Mouse (Mus musculus) gastrocnemius, postnatal 25 days (tissue): ENCODE measurements around the gene Trove2. TPM values are rescaled to one million over a fixed set of nuclear protein-coding genes. Genes with fewer than 3 reads are reported as not detected.
"Not testable (repeated sequence)": the region's sequence is repeated elsewhere in the genome, so short reads cannot be mapped to it uniquely, and the experiment has no call there.

ENCODE experiments used
- DNase-seq: peaks from one replicate; pipeline ENCODE4 v3.0.0; 2022
- total RNA-seq, 2 experiments: library from RNA; stranded (reverse); gene quantifications; 1 replicate in 1 of 2; 2 replicates in 1 of 2; pipeline ENCODE4 v1.2.3; 2021

The Trove2 gene
- total RNA-seq, 2 experiments from 2014 or later, result 2.5 to 3.1 TPM

DNA sequence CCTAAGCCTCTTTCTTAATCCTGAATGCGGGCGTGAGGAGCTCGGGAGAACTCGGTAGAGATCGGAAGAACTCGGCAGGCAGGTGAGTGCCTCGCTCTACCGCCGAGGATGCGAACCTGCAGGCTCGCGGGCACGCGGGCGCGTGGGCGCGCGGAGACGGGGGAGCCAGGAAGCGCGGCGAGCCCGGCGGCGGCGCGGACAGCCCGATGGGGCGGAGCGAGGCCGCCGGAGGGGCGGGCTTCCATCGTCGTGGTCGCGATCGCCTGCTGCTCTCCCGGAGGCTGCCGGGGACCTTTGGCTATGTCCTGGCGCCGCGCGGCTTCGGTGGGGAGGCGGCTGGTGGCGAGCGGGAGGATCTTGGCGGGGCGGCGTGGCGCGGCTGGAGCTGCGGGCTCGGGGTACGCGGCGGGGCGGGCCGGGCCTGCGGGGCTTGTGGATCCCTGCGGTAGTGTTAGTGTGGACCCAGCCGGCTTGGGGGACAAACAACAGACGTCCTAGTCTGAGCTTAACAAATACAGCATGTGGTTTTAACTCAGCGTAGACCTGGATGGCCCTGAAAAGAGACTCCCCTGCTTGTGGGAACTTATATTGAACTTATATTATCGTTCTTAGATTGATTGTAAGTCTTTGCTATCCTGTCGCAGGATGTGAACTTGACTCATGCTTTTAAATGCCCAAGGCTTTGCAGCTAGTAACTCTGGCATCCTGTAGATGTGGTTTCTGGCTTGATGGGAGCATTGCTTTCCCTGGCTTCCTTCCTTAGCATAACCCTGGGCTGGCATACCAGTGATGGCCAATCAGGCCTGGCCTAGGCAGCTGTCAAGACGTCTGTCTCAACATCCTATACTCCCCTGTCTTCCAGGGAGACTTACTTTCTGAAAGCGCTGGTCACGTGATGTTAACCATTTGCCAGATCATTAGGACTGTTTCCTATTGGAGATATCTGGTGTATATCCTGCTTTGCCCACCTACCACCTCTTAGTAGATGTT is 37.2 kb downstream of the Trove2 start:
- peak; percentile 84 for DNase-seq

DNA sequence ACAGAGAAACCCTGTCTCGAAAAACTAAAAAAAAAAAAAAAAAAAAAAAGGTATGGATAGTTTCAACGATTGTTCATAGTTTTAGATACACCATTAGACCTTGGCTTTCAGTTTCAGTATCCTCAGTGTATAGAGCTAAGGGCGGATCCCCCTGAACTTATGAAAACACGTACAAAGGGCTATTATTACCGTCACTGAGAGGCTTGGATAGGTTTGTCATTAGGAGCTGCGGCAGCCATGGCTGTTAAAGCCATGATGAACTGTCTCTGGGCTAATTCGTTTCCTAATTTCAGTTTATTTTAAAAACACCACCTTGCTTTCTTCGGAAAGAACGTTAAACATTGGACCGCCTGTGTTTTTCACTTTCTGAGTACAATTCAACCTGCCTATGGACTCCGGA is 38.1 kb downstream of the Trove2 start:
- DNase-seq, result no peak

DNA sequence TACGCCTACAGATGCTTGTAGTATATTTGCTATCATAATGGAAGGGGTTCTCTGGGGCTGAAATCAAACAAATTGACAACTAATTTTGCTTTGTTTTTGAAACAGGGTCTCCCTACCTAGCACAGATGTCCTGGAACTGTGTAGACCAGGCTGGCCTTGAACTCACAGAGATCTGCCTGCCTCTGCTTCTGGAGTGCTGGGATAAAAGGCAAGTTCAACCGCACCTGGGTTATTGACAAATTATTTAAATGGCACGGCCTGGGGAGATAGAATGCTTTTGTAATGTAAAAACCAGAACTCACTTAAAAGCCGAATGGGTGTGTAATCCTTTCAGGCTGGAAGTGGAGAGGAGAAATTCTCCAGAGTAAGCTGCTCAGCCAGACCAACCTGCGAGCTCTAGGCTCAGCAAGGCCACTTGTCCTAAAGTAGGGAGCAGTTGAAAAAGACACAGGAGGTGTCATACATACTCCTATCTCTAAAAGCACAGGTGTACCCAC is 42.9 kb downstream of the Trove2 start:
- DNase-seq, result no peak

DNA sequence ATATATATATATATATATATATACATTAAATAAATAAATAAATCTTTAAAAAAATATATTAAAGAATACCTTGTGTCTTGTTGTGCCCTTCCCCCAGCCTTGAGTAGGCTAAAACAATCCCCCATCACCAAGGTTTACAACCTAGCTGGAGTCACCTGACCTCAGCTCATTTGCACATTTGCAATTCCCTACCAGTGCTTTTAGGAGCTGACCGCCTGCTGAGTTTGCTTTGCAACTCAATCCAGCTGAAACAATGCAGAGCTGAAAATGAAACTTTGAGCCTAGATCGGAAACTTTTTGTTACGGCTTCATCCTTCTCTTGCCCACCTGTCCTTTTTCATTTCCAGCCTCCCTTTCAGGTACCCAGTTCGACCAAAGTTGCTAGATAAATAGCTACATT is 45.2 kb downstream of the Trove2 start:
- no peak for DNase-seq

DNA sequence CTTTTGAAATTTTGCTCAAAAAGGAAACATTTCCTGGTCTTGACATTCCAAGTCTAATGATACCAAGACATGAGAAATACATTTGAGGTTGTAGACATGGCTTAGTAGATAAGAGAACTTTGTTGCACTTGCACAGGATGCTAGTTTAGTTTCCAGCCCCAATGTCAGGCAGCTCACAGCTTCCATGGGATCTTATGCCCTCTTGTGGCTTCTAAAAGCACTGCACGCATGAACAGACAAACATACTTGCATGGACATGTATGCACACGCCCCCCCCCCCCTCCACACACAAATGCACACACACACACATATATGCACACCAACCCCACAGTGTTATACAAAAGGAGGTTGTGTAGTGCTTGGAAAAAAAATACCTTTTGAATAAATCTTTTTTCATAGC is 46.0 kb downstream of the Trove2 start:
- no peak for DNase-seq

DNA sequence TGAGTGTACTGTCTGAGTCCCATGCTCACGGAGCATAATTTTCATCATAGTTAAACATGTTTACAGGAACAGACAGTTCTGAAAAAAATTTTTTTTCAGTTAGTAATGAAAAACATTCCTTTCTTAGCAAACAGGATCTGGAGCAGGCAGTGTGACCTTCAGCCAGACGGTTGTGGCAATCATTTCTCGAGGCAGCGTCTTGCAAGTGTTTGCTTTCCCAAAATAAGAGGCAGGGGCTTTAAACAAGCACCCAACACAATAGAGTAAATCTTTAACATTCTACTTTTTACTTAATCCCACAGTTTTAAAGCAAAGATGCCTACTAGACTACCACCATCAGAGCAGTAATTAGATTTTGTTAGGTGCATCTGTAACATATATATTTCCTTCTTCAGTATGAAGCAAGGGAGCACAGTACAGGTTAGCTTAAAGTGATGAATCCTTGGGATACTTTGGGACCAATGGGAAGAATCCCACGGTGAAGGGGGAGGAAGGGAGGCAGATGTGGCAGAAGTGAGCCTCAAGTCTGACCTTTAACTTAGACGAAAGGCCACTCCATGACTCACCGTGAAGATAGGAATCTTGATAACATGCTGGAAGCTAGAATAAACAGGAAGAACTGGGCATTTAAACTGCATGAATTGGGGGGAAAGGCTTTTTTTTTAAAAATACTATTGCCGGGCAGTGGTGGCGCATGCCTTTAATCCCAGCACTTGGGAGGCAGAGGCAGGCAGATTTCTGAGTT is 49.0 kb downstream of the Trove2 start:
- no peak for DNase-seq

DNA sequence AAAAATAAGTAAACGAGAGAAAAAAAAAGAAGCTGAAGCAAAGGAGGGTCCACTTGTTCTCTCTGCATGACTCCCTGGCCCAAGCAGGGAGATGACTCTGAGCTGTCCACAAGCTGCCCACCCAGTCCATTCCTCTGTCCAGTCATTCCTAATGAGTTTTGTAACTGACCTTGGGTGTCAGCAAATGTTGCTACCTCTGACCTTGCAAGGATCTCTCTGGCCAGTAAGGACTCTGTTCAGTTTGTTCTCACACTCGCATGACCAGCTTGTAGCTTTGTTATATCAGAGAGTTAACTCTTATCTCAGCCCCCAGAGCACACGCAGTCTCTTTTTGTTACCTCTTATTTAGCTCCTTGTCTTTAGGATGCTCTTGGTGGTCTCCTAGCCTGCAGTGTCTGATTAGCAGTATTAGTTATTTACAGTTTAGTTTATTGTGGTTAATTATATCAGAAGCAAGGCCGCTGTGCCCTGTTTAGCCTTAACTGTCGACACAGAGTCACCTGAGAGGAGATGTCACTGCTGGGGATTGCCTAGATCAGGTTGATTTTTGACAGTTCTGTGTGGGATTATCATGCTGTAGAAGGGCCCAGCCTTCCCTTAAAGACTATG is 52.3 kb downstream of the Trove2 start:
- DNase-seq, result no peak

DNA sequence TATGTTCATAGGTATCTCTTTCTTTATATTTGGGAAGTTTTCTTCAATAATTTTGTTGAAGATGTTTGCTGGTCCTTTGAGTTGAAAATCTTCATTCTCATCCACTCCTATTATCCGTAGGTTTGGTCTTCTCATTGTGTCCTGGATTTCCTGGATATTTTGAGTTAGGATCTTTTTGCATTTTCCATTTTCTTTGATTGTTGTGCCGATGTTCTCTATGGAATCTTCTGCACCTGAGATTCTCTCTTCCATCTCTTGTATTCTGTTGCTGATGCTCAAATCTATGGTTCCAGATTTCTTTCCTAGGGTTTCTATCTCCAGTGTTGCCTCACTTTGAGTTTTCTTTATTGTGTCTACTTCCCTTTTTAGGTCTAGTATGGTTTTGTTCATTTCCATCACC is 60.8 kb downstream of the Trove2 start, which contains the start of gene Glrx2:
TSS of gene Glrx2 (plus strand) at position 301 of the 400 bp plus-strand sequence.
- not testable (repeated sequence) for DNase-seq

DNA sequence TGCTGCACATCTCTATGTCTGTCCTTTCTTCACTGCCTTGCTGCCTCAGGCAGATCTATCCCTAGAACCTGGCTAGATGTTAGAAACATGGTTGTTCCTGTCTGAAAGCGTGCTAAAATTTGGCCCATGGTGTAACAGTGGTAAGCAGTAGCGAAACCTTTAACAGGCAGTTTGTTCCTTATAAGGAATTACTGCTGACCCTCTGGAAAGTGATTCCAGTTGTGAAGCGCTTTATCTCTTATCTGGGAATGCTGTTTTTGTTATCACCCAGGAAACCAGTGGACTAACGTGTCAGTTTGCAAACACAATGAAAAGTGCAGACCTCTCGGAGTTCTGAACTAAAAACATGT is 66.3 kb downstream of the Trove2 start:
- no peak for DNase-seq

DNA sequence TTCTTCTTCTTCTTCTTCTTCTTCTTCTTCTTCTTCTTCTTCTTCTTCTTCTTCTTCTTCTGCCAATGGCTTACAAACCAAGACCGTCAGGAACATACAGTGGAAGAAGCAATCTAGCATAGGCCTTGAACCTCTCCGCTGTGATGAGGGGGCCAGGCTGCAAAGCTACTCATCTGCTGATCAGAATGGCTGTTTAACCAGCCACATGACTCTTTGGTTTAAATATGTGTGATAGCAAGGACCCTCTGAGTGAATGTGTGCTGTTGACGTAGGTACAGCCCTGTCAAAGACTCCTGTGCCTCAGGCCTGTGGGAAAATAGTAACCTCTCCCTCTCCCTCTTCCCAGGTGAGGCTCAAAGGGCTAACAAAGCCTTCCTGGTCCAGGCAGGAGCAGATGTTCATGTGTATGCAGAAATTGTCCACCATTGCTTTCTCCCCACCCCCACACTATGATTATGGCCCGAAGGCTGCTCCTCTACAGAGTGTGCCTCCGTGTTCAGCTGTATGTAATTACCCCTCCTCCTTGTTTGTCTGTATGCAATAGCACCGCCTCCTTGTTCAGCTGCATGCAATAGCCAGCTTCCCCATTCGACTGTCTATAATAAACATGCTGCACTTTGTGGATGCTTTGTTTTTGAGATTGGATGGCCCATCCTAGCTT is 66.8 kb downstream of the Trove2 start:
- DNase-seq, result no peak

DNA sequence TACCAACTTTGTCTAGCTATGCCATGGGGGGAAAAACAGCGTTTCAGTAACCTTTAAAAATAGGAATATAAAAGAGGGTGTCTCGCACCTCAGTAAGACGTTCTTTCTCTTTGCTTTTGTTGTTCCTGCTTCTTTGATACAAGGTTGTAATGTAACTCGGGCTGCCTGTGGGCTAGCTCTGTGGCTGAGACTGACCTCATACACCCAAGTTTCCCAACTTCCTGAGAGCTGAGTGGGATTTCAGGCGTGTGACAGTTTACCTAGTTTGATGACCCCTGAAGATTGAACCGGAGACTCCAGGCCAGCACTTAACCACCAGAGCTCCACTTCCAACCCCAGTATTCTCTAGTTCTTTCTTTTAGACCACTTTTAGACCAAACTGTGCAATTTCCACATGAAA is 68.5 kb downstream of the Trove2 start:
- DNase-seq, result no peak

DNA sequence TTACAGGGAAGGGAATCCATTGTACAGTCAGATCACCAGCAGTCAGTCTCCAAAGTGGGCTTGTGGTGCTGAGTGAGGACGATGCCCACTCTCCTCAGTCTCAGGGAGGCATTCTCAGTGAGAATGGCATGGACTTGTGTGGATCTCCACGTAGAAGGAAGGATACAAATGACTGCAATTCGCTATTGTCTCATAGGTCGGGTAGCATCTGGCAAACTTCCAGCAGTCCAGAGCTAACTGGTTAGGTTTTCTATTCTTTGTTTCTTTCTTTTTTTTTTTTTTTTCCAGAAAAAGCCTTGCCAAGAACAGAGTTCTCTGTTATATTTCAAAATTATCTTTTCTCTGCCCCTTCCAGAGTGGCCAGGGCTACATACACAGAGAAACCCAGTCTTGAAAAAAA is 69.9 kb downstream of the Trove2 start:
- DNase-seq, result no peak

DNA sequence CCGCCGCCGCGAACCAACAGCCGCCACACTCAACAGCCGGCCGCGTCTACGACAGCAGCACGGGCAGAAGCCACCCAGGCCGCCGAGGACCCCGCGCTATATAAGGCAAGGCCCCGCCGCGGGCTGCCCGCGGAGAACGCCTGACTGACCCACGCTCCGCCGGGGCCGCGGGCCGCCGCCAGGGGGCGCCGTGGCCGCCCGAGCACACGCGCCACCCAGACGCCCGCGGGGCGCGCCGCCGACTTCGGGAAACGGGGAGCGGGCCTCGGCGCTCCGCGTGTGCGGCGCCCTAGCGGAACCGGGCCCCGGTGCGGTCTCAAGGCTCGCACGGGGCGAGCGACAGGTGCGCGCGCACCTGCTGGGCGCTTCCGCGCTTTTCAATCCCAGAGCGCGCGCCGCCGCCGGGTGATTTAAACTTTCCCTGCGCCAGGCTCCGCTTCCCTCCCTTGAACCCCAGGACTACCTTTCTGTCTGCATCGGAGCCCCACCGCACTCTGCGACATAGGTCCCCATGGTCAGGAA is 74.1 kb downstream of the Trove2 start, which contains the start of gene Cdc73:
TSS of gene Cdc73 (minus strand) at position 153 of the 522 bp plus-strand sequence.
- DNase-seq, result peak; percentile 91

DNA sequence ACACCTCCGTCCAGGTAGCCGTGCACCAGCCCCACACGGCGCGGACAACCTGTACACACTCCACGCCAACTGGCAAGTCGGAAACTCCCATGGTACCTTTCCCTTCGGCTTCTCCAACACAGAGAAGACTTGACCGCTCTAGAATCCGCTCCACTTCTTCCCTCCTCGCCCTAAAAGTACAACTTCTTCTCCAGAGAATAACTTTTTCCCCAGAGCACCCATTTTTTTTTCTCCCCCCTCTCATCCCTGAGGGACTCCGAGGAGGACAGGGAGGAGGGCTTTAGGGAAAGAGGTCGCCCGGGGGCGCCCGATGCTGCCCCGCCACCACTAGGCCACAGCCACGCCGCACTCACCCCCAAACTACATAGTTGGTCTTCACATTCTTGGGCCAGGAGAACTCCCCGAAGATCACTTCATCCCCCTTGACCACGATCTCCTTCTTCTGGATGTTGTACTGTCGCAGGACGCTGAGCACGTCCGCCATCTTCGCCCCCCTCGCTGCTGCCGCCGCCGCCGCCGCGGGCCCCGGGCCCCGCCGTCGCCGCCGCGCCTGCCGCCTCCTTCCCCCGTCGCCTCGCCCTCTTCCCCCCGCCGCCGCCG is 74.6 kb downstream of the Trove2 start:
- DNase-seq, result no peak

DNA sequence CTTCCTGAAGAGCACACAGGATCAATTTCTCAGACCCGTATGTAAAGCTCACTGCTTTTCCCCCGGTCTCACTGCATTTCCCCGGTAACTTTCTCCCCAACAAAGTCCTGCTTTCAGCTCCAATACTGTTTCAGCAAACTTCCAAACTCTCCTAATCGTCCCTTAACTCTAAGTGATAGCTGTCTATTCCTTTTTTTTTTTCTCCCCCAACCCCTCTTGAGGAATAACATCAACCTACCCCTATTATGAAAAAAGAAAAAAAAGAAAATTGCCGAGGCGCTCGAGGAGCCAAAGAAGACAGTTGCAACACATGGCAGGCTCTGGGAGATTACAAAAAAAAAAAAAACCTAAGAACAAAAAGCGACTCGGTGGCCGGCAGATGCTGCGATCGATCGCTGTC is 75.1 kb downstream of the Trove2 start:
- no peak for DNase-seq

Other genes starting within 250 kb of the Trove2 start
- 1 to 10 TPM in 1 of 2 experiments, under 1 TPM in 1; 0.97 to 3.3 TPM for gene B3galt2, start 136.4 kb downstream of the Trove2 start, total RNA-seq
- gene Cdc73, start 74.2 kb downstream of the Trove2 start, total RNA-seq, result 10 to 100 TPM; 36.0 to 36.6 TPM
- 10 to 100 TPM; 73.2 to 79.5 TPM for gene Glrx2, start 60.7 kb downstream of the Trove2 start, total RNA-seq
- gene Uchl5, start 204 bp upstream of the Trove2 start, total RNA-seq, result 10 to 100 TPM; 23.3 to 23.9 TPM
- 1 to 10 TPM; 7.2 to 7.4 TPM for gene Rgs2, start 227.1 kb upstream of the Trove2 start, total RNA-seq